Comparison of ENCODE assay signal across 8 mouse cellular contexts in genomic region chr4:141060426-141061301, GRCm38 (mm10). TPM values are rescaled to one million over a fixed set of nuclear protein-coding genes. Genes with fewer than 3 reads are reported as not detected.
DNase-seq lines count a peak whose midpoint lies in the region; ATAC-seq lines count a peak whose summit lies in the region.

Gene Crocc (minus strand): TSS chr4:141060550.

- no peaks in the 10 kb centered on the region for H3K27me3 ChIP-seq in heart, embryonic 10.5 days (ENCODE audit: insufficient read depth, poor library complexity, severe bottlenecking)
- no peaks in the 10 kb centered on the region for H3K27me3 ChIP-seq in kidney, embryonic 15.5 days

- peaks cover 24% of the 10 kb centered on the region for H3K36me3 ChIP-seq in heart, embryonic 10.5 days
- peaks cover 28% of the 10 kb centered on the region for H3K36me3 ChIP-seq in kidney, embryonic 15.5 days

- DNase-seq in B cell, adult 2 months = peak; percentile 100
- peak; percentile 100 for DNase-seq in brain, adult 2 months (ENCODE audit: low read depth, low spot score)
- DNase-seq in heart, embryonic 10.5 days (ENCODE audit: low spot score) = peak; percentile 99
- DNase-seq in liver = peak; percentile 99
- peak; percentile 100 for DNase-seq in spleen, postnatal 4 days (ENCODE audit: low spot score in 2 of 2)

- peak; percentile 88 for ATAC-seq in erythroblast, adult 5-6 weeks (replicated peaks; ENCODE audit: low FRiP score, poor library complexity, severe bottlenecking)
- peak; percentile 94 for ATAC-seq in kidney, embryonic 15.5 days (replicated peaks; ENCODE audit: low FRiP score)
- ATAC-seq in monocyte, adult 5-6 weeks (replicated peaks; ENCODE audit: insufficient number of reproducible peaks, low FRiP score, low TSS enrichment, poor library complexity, severe bottlenecking) = peak; percentile 90

- peaks cover 26% of the 10 kb centered on the region for H3K4me1 ChIP-seq in heart, embryonic 10.5 days
- peaks cover 28% of the 10 kb centered on the region for H3K4me1 ChIP-seq in kidney, embryonic 15.5 days

- H3K4me3 ChIP-seq in heart, embryonic 10.5 days = peak within 1 kb of the TSS; percentile 77
- H3K4me3 ChIP-seq in kidney, embryonic 15.5 days (replicated peaks) = peak within 1 kb of the TSS; percentile 72

- H3K4me2 ChIP-seq in kidney, embryonic 15.5 days = peak within 1 kb of the TSS; percentile 71

- peak within 1 kb of the TSS; percentile 97 for H3K27ac ChIP-seq in heart, embryonic 10.5 days
- peak within 1 kb of the TSS; percentile 96 for H3K27ac ChIP-seq in kidney, embryonic 15.5 days

- no peaks in the 10 kb centered on the region for H3K9me3 ChIP-seq in heart, embryonic 10.5 days
- no peaks in the 10 kb centered on the region for H3K9me3 ChIP-seq in kidney, embryonic 15.5 days (replicated peaks)

- H3K9ac ChIP-seq in kidney, embryonic 15.5 days = peak within 1 kb of the TSS; percentile 72

- WGBS in heart, embryonic 10.5 days = under 1% methylated on average over 77 of the region's 77 CpGs
- 1% methylated on average over 77 of the region's 77 CpGs for WGBS in kidney, embryonic 15.5 days

RNA-seq across cellular contexts. Expression of gene Crocc, which starts in this region (rescaled TPM):
- not detected in 2 replicates for total RNA-seq in erythroblast, adult 5-6 weeks (2015; ENCODE audit: low replicate concordance)
- total RNA-seq in erythroblast, adult 5-6 weeks (2017; ENCODE audit: low replicate concordance) = 0.34 and 4.9 TPM in 2 replicates
- polyA plus RNA-seq in heart, embryonic 10.5 days (2016; fragmentation: Nextera tagmentation; extraction: Ambion mirVana) = 4.7 and 6.4 TPM in 2 replicates
- polyA plus RNA-seq in kidney, embryonic 15.5 days (2015; fragmentation: Nextera tagmentation; extraction: Ambion mirVana) = 8.5 and 9.5 TPM in 2 replicates
- 4.8 to 12.1 TPM (median 8.5 TPM) in 3 replicates for total RNA-seq in monocyte, adult 5-6 weeks (2017)

Comparison
In these comparisons a context has a peak if more than half of its experiments do, and no peak if none do; other contexts are left out.
1. Peak in every context shown above with its lines: DNase-seq, ATAC-seq, H3K4me3 ChIP-seq and H3K27ac ChIP-seq.